Mouse (Mus musculus): ENCODE data around the gene Gls. TPM values are rescaled to one million over a fixed set of nuclear protein-coding genes. Genes with fewer than 3 reads are reported as not detected.

Gene Gls
- total RNA-seq (2021), result 100 to 1,000 TPM; 101 to 119 TPM
- long read RNA-seq, experiment 1, full-length matches to known transcripts, result 6 of 8 reads
- long read RNA-seq, experiment 1, partial matches to known transcripts, result 0 of 8 reads
- long read RNA-seq, experiment 1, other reads (novel, unspliced or antisense), result 2 of 8 reads
- long read RNA-seq, experiment 2, full-length matches to known transcripts, result 41 of 57 reads
- long read RNA-seq, experiment 2, partial matches to known transcripts, result 1 of 57 reads
- long read RNA-seq, experiment 2, other reads (novel, unspliced or antisense), result 15 of 57 reads

- DNase-seq (ENCODE audit: low spot score in 2 of 2), result peak; percentile 87 to 90
Measured at GRCm38 (mm10) chr1:52233143-52233713, at the start of gene Gls. Gls (minus strand) TSS chr1:52233232.

- DNase-seq (ENCODE audit: low spot score in 2 of 2), result no peak
Measured at GRCm38 (mm10) chr1:52279831-52280595, 47.0 kb upstream of the Gls start.

DNA sequence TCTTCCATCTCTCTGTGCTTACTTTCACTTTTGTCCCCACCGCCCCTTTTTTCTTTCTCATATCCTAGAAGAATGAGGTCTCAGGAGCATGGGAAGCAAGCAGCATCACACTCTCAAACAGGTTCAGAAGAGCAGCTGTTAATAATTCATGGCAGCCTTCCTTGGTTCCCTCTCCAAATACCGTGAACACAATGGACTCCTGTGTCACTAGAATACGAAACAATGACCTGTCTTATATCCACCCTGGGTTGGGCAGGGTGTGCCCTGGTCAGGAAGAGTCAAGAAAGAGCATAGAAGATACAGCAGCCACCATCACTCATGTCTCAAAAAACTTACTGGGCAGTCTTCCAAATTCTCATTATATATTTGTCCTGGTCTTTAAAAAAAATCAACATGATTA, 46.3 kb upstream of the Gls start:
- DNase-seq (ENCODE audit: low spot score in 2 of 2), result no peak

DNA sequence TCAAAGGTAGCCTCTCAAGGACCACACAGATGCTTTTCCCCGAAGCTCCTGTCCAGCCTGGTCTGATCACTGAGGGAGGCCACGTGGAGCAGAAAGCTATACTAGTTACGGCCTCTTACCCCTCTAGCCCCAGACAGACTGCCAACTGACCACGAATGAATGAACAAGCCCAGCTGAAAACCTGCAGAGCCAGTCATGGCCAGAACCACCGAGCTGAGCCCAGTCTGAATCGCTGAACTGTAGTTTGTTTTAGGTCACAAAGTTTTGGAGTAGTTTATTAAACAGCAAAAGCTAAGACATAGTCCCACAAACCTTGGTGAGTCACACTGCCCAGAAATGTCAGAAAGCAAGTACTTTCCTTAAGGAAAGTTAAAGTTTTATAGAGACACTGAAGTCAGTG, 45.0 kb upstream of the Gls start:
- DNase-seq (ENCODE audit: low spot score in 2 of 2), result no peak

- DNase-seq (ENCODE audit: low spot score in 2 of 2), result no peak
Measured at GRCm38 (mm10) chr1:52274210-52274609, 41.2 kb upstream of the Gls start.

DNA sequence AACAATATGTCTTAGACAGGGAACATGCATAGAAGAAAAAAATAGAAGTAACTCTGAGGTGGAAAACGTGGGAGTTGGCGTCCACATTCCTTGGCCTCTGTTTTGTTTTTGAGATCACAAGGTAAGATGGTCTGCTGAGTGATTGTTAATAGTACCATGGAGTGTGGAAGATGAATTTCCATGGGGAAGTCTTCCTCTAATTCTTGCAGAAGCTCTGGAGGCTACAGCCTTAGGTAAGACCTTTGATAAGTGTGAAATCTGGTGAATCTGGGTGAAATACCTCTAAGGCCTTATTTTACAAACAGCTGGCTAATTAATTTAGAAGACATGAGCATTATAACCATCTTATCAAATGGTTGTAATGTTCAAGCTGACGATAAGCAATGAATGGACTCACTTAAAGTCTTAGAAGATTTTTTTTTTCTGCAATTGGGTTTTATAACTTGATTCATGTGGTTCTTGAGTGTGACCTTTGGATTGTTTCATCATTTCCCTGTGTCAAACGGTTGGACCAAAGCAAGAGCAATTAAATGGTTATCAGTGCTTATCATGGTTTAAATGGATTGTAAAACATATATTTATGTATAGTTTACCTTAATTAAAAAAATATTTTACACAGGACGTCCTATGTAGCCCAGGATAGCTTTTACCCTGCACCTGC, 39.1 kb upstream of the Gls start:
- DNase-seq (ENCODE audit: low spot score in 2 of 2), result no peak

DNA sequence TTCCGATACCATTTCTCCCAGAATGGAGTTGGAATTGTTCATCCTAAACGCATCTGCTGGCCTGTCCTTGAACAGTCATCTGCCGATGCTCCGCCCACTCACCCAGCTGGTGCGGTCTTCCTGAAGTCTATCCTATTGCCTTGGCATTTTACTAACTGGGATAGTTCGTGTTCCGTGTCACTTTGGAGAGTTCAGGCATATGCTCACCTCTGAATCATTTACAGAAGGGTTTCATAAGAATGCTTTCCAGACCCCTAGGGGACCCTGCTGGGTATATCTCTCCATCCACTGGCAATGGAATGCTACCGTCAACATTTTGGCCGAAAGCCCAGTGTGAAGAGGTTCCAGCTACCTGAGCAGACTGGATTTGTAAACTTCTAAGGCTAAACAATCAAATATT, 37.3 kb upstream of the Gls start:
- DNase-seq (ENCODE audit: low spot score in 2 of 2), result no peak

DNA sequence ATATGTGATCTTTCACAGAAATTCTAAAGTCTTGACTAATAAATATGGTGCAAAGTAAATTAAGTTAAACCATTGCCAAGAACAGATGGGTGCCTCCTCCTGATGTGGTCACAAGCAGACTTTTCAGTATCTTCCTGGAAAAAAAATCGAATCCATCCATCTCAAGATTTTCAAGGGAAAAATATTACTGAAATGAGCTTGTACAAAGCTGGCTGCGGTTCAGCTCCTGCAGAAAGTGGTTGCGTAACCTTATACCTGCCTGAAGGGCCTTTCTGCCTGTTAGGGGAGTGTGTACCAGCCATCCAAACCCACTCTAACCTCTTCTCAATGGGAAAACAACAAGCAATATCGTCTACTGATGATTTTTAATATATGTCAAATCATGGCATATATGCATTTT, 36.6 kb upstream of the Gls start:
- DNase-seq (ENCODE audit: low spot score in 2 of 2), result no peak

GRCm38 (mm10) chr1:52268006-52268405, 35.0 kb upstream of the Gls start:
- DNase-seq (ENCODE audit: low spot score in 2 of 2), result no peak

DNA sequence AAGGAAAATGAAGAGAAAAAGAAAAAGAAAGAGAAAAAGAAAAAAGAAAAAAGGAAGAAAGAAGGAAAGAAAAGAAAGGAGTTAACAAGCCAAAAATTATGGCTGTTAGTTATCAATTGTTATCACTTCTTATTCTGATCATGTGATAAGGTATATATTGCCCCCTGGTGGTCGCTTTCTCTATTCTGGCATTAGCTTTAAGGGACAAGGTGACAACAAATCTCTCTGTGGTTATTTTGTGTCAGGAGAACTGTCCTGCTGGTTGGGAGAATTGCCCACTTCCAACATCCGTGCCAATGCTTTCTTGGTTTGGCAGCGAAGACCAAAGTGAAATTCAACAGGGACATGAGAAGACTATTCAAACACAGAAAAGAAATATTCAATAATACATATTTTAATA, 34.6 kb upstream of the Gls start:
- DNase-seq (ENCODE audit: low spot score in 2 of 2), result peak in 1 of 2 experiments; percentile 20

DNA sequence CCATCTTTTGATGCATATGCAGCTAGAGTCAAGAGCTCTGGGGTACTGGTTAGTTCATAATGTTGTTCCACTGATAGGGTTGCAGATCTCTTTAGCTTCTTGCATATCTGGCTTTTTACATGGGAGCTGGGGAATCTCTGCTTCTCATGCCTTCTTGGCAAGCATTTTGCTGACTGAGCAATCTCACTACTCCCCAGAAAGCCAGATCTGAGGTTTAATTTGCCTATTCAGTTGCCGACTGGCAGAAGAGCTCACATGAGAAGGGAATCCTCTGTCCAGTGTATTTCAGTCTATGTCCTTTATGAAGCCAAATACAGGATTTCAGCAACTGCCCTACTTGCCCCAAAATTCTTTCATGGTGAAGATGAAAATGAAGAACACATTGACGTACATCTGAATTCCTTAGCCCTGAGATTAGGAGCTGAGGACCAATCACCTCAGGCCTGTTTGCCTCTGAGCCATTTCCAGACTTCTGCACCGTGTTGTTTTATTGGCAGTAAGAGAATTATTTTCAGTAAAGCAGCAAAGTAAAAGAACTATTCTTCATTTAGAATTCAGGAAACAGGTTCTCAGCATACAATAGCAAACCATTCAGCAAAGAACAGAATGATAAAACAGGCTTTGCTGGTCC, 33.0 kb upstream of the Gls start:
- DNase-seq (ENCODE audit: low spot score in 2 of 2), result no peak

DNA sequence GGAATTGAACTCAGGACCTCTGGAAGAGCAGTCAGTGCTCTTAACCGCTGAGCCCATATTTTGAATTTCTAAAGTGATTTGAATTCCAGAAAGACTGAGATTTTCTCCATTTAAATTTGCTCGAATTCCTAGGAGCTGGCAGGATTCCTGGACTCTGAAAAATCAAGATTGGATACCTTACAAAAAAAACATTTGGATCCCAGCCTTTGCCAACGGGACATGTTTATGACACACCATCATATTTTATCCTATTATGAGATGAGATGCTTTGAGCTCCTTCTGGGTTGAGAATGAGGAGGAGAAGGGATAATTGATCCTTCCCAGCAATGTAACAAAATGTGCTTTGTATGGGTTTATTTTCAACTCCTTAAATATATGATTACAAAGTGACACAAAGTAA, 31.3 kb upstream of the Gls start:
- no peak for DNase-seq (ENCODE audit: low spot score in 2 of 2)

DNA sequence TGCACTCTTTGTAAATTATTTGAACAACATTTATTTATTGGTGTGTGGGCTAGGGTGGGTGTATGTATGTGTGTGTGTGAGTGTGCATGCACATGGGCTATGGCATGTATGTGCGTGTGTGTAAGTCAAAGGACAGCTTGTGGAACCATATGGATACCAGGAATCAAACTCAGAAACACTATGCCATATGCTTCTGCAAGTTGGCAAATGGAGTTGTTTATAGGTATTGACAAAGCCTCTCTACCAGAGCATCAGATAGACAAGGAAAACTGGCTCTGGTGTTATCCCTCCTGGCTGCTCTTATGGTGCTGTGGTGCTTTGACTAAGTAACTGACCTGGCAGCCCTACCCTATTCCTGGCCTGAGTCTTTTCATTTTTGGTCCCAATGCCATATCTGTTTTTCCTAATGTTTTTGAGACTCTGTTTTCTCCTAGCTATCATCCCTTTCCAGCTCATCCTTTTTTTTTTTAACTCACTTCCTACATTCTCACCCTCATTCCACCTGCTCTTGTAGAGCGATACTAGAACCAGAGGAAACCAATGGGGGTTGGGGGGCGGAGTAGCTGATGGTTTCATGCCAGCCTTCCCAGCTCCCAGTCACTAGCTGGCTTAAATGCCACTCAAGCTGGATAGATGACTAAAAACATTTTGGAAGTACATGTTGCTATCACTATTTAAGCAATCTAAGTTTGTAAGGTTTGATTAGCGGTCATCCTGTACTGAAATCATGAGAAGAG, 27.5 kb upstream of the Gls start:
- DNase-seq (ENCODE audit: low spot score in 2 of 2), result no peak

DNA sequence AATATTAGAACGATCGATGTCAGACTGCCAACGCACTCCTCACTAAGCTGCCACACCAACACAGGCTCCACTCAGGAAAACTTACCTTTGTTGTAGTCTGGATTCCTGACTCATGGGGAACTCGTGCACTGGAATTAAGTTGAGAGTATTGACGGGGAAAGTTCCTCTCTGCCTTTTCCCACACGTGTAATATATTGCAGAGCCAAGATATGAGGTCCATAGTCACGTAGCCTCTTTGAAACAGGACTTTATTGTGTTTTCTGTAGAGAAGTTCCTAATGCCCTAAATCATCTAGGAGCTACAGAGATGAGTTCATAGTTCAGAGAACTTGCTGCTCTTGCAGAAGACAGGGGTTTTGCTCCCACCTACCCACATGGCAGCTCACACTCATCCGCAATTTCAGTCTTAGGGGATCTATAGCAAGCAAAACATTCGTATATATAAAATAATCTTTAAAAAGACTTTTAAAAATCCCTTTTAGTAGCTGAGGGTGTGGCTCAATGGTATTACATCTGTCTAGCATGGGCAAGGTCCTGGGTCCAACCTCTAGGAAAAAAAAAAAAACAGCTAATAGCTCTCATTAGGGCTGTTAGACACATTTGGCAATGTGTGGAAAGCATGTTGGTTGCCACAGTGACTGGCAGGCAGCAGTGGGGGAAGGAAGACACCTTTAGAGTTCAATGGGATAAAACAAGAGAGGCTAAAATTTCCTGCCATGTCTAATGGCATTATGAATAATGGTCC, 25.1 kb upstream of the Gls start:
- no peak for DNase-seq (ENCODE audit: low spot score in 2 of 2)

GRCm38 (mm10) chr1:52256916-52257315, 23.9 kb upstream of the Gls start:
- DNase-seq (ENCODE audit: low spot score in 2 of 2), result no peak

DNA sequence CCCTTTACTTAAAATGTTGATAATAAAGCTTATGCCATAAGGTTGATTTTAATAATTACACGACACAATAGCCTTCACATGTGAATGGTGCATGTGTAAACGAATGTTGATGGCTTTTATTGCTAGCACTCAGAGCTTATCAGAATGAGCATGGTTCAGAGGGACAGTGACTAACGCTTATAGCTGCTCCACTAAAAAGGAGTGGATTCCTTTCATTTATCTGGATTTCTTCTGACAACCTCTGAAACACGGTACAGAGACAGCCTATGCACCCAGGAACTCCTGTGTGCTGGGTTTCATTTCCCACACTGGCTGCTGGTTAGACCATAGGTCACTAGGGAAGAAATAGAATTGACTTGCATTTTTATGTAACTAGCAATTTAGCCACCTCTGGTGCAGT, 23.2 kb upstream of the Gls start:
- DNase-seq (ENCODE audit: low spot score in 2 of 2), result no peak

DNA sequence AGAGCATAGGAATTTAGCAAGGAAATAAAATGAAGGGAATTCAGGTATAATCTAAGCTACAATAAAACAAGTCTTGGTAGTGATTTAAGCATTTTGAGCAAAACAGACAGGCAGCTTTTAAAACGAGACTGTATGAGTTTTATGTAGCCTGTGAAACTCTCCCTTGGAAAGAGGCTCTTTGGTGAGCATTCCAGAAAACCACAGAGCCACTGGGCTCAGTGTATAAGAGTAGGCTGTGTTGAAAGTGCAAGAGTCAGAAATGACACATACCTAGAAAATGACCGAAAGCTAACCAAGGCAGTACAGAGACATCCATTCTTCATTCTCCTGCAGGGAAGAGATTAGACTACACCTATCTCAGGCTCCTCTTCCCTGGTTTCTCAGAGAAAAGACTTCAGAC, 21.4 kb upstream of the Gls start:
- no peak for DNase-seq (ENCODE audit: low spot score in 2 of 2)

GRCm38 (mm10) chr1:52253386-52253785, 20.4 kb upstream of the Gls start:
- DNase-seq (ENCODE audit: low spot score in 2 of 2), result no peak

GRCm38 (mm10) chr1:52252447-52252846, 19.4 kb upstream of the Gls start:
- no peak for DNase-seq (ENCODE audit: low spot score in 2 of 2)

Data from adrenal gland, postnatal 4 days (tissue).